Mouse (Mus musculus) erythroblast, adult 5-6 weeks (primary cell): ENCODE measurements around the gene Fnbp1l. TPM values are rescaled to one million over a fixed set of nuclear protein-coding genes. Genes with fewer than 3 reads are reported as not detected.

Experiments
- ATAC-seq: replicated peaks from 2 replicates; pipeline ENCODE4 v1.8.0; 2016; ENCODE audit warnings: moderate number of reproducible peaks, mild to moderate bottlenecking, moderate TSS enrichment, inconsistent platforms; ENCODE audit not compliant: poor library complexity, low FRiP score, severe bottlenecking
- total RNA-seq, 2 experiments: library from RNA; stranded (forward) in 1 of 2; stranded (reverse) in 1 of 2; fragments of 150-400 nt in 1 of 2; fragments of 200-764, 138-1000 nt in 1 of 2; gene quantifications; 2 replicates each; pipeline versions ENCODE4 v1.2.3 to v1.2.4; 2015 to 2017; ENCODE audit warnings: low replicate concordance in 2 of 2

Gene Fnbp1l
- total RNA-seq, 2 experiments from 2014 or later, result 8.0 to 25.7 TPM

- ATAC-seq, result no peak
Observed at GRCm38 (mm10) chr3:122611761-122612160, 7.8 kb downstream of the Fnbp1l start.

- no peak for ATAC-seq
Observed at GRCm38 (mm10) chr3:122606105-122606801, 13.3 kb downstream of the Fnbp1l start.

- no peak for ATAC-seq
Observed at GRCm38 (mm10) chr3:122603229-122603628, 16.3 kb downstream of the Fnbp1l start.

- ATAC-seq, result no peak
Observed at GRCm38 (mm10) chr3:122602370-122602769, 17.1 kb downstream of the Fnbp1l start.

- no peak for ATAC-seq
Observed at GRCm38 (mm10) chr3:122599291-122599690, 20.2 kb downstream of the Fnbp1l start.

GRCm38 (mm10) chr3:122590804-122591203 lies 28.7 kb downstream of the Fnbp1l start:
- ATAC-seq, result no peak

- no peak for ATAC-seq
Observed at GRCm38 (mm10) chr3:122590346-122590745, 29.2 kb downstream of the Fnbp1l start.

GRCm38 (mm10) chr3:122586918-122587641 lies 32.4 kb downstream of the Fnbp1l start:
- no peak for ATAC-seq

- ATAC-seq, result no peak
Observed at GRCm38 (mm10) chr3:122577360-122577759, 42.2 kb downstream of the Fnbp1l start.

GRCm38 (mm10) chr3:122574921-122575320 lies 44.6 kb downstream of the Fnbp1l start:
- ATAC-seq, result no peak

GRCm38 (mm10) chr3:122573426-122574286 lies 45.9 kb downstream of the Fnbp1l start:
- ATAC-seq, result no peak

- ATAC-seq, result no peak
Observed at GRCm38 (mm10) chr3:122566549-122566948, 53.0 kb downstream of the Fnbp1l start.

GRCm38 (mm10) chr3:122566112-122566511 lies 53.4 kb downstream of the Fnbp1l start:
- no peak for ATAC-seq

GRCm38 (mm10) chr3:122565285-122565684 lies 54.2 kb downstream of the Fnbp1l start:
- ATAC-seq, result no peak

GRCm38 (mm10) chr3:122557766-122558165 lies 61.7 kb downstream of the Fnbp1l start:
- ATAC-seq, result no peak

- ATAC-seq, result no peak
Observed at GRCm38 (mm10) chr3:122551174-122551573, 68.3 kb downstream of the Fnbp1l start.

GRCm38 (mm10) chr3:122547469-122547868 lies 72.0 kb downstream of the Fnbp1l start:
- ATAC-seq, result peak; percentile 43; the same call in 1 of the 2 replicates

- ATAC-seq, result no peak
Observed at GRCm38 (mm10) chr3:122545346-122545745, 74.2 kb downstream of the Fnbp1l start.

- ATAC-seq, result no peak
Observed at GRCm38 (mm10) chr3:122540918-122541317, 78.6 kb downstream of the Fnbp1l start.

GRCm38 (mm10) chr3:122539961-122540690 lies 79.4 kb downstream of the Fnbp1l start:
- ATAC-seq, result no peak
